In genomic region chr6:40739545-40739944, GRCm38 (mm10) we compare ENCODE assay signal across 15 mouse cellular contexts.
"Had no signal": no experiment of that assay in that cellular context is flagged by ENCODE, and none has a peak within 500 bp of the region (broad histone marks: within the 10 kb centered on the region; RNA-seq: fewer than 3 reads in every experiment).

No protein-coding gene starts in this region.

- DNase-seq: retina, postnatal 1 day; right cerebral cortex, adult 18-20 months; right cerebral cortex, postnatal 14 days; right cerebral cortex, postnatal 25 days; right cerebral cortex, postnatal 4 days; spleen, adult 18-20 months; thymus, adult 18-20 months; thymus, adult 2 months; thymus, postnatal 14 days; thymus, postnatal 25 days; thymus, postnatal 36 days; thymus, postnatal 4 days had no signal

- H3K36me3 ChIP-seq: neural tube, embryonic 15.5 days; stomach, embryonic 15.5 days had no signal

- H3K27ac ChIP-seq: neural tube, embryonic 15.5 days; stomach, embryonic 15.5 days; stomach, postnatal 0 days had no signal

- H3K4me1 ChIP-seq: neural tube, embryonic 15.5 days; stomach, embryonic 15.5 days had no signal

- H3K27me3 ChIP-seq: neural tube, embryonic 15.5 days; stomach, embryonic 15.5 days had no signal

- H3K9me3 ChIP-seq: neural tube, embryonic 15.5 days; stomach, embryonic 15.5 days had no signal

- H3K4me2 ChIP-seq: neural tube, embryonic 15.5 days; stomach, embryonic 15.5 days had no signal

- H3K4me3 ChIP-seq: neural tube, embryonic 15.5 days; stomach, embryonic 15.5 days had no signal

- H3K9ac ChIP-seq: neural tube, embryonic 15.5 days; stomach, embryonic 15.5 days had no signal
